Mouse (Mus musculus) right cerebral cortex, postnatal 25 days (tissue): Measurements from ENCODE around the gene Actl11.

Source experiments
- DNase-seq: peaks from one replicate; pipeline ENCODE4 v3.0.0; 2022

The Actl11 gene

GRCm38 (mm10) chr9:107963700-107964099, 35.4 kb downstream of the Actl11 start:
- DNase-seq, result no peak

- no peak for DNase-seq
Measured at GRCm38 (mm10) chr9:107964681-107965080, 36.4 kb downstream of the Actl11 start.

- no peak for DNase-seq
Measured at GRCm38 (mm10) chr9:107966676-107967075, 38.4 kb downstream of the Actl11 start.

GRCm38 (mm10) chr9:107967437-107967836, 39.2 kb downstream of the Actl11 start:
- no peak for DNase-seq

GRCm38 (mm10) chr9:107968531-107968930, 40.3 kb downstream of the Actl11 start:
- no peak for DNase-seq

GRCm38 (mm10) chr9:107970311-107970710, 42.0 kb downstream of the Actl11 start:
- no peak for DNase-seq

- DNase-seq, result no peak
Measured at GRCm38 (mm10) chr9:107971690-107972541, 43.6 kb downstream of the Actl11 start.

- no peak for DNase-seq
Measured at GRCm38 (mm10) chr9:107974491-107975171, 46.4 kb downstream of the Actl11 start.

- DNase-seq, result no peak
Measured at GRCm38 (mm10) chr9:107975399-107976386, 47.4 kb downstream of the Actl11 start, which contains the start of gene Uba7. TSS of gene Uba7 (plus strand) at chr9:107975505.

- no peak for DNase-seq
Measured at GRCm38 (mm10) chr9:107978815-107979214, 50.5 kb downstream of the Actl11 start.
